Mouse (Mus musculus) left cerebral cortex, adult 2 months (tissue): ENCODE data around the gene Prmt3. TPM values are rescaled to one million over a fixed set of nuclear protein-coding genes. Genes with fewer than 3 reads are reported as not detected.
A peak's percentile ranks its signal among the peaks of the same experiment; 100 is the strongest.

Experiments used
- DNase-seq, 2 experiments: peaks; one replicate each; pipeline ENCODE4 v3.0.0; 2021 to 2022; ENCODE audit warnings: low spot score in 2 of 2, mixed read lengths in 1 of 2; ENCODE audit errors: extremely low spot score in 1 of 2
- H3K27ac ChIP-seq: fragments of 200-600 bp; 2 replicates; pipeline ENCODE4 v1.8.1; 2022
- H3K4me3 ChIP-seq: fragments of 200-600 bp; 2 replicates; pipeline ENCODE4 v1.8.1; 2022
- CTCF ChIP-seq: fragments of 200-600 bp; IDR thresholded peaks from 2 replicates; pipeline ENCODE4 v1.8.1; 2022; ENCODE audit warnings: antibody characterized with exemption, mild to moderate bottlenecking, moderate library complexity
- intact Hi-C: fragments of 180-260 bp; cut with DNase I; formaldehyde crosslinking; loops from one replicate; pipeline ENCODE4 v1.15.1; 2025
- total RNA-seq, 2 experiments: library from RNA; stranded (reverse); gene quantifications; 2 replicates each; pipeline ENCODE4 v1.2.3; 2021

Gene Prmt3
- total RNA-seq, 2 experiments from 2014 or later, result 33.5 to 37.3 TPM

- Histone ChIP-seq H3K4me3 (no peak overlapping the region), H3K27ac (no peak overlapping the region)
- TF ChIP-seq CTCF, result no peak
- intact Hi-C loops, result no loop called here
- no peak for DNase-seq
These were observed 91.5 kb downstream of the Prmt3 start for GRCm38 (mm10) chr7:49869656-49870055.

DNA sequence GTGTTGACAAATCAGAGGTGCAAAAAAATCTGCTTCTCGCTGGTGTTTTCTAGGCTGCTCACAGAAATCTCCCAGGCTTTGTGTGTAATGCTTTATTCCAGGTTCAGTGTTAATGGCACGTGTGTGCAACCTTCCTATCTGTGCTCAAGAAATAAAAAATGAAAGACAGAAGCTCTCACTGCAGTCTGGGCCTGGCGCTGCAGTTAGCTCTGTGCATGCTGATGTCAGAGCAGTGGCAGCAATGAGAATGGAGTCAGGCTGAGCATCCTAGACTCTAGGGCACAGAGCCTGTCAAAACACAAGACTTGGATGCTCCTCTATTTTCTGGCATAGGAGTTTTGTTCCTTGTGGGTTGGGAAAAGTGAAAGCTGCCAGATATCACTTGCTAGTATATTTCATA, 92.1 kb downstream of the Prmt3 start:
- no peak overlapping the region for H3K4me3 ChIP-seq
- intact Hi-C loops, result no loop called here
- TF ChIP-seq CTCF, result no peak
- no peak overlapping the region for H3K27ac ChIP-seq
- no peak for DNase-seq

GRCm38 (mm10) chr7:49877307-49877706, 99.2 kb downstream of the Prmt3 start:
- no peak for DNase-seq
- TF ChIP-seq CTCF, result no peak
- Histone ChIP-seq H3K27ac (no peak overlapping the region), H3K4me3 (no peak overlapping the region)
- intact Hi-C loops, result no loop called here

GRCm38 (mm10) chr7:49879051-49879450, 100.9 kb downstream of the Prmt3 start:
- H3K27ac ChIP-seq, result no peak overlapping the region
- TF ChIP-seq CTCF, result no peak
- no peak for DNase-seq
- intact Hi-C loops, result no loop called here
- H3K4me3 ChIP-seq, result no peak overlapping the region

- DNase-seq, result no peak
- no peak for TF ChIP-seq CTCF
- intact Hi-C loops, result no loop called here
- H3K4me3 ChIP-seq, result no peak overlapping the region
- no peak overlapping the region for H3K27ac ChIP-seq
These were observed 102.0 kb downstream of the Prmt3 start for GRCm38 (mm10) chr7:49879998-49880707.

GRCm38 (mm10) chr7:49882288-49882687, 104.1 kb downstream of the Prmt3 start:
- no peak for DNase-seq
- no peak overlapping the region for H3K4me3 ChIP-seq
- intact Hi-C loops, result no loop called here
- no peak overlapping the region for H3K27ac ChIP-seq
- TF ChIP-seq CTCF, result no peak

GRCm38 (mm10) chr7:49882694-49883389, 104.7 kb downstream of the Prmt3 start:
- intact Hi-C loops, result no loop called here
- TF ChIP-seq CTCF, result peak; percentile 30
- H3K27ac ChIP-seq, result no peak overlapping the region
- DNase-seq, result peak; percentile 21 to 28
- H3K4me3 ChIP-seq, result no peak overlapping the region

- no peak for DNase-seq
- Histone ChIP-seq H3K4me3 (no peak overlapping the region), H3K27ac (no peak overlapping the region)
- intact Hi-C loops, result no loop called here
- TF ChIP-seq CTCF, result no peak
These were observed 109.7 kb downstream of the Prmt3 start for GRCm38 (mm10) chr7:49887776-49888390.

- no peak for TF ChIP-seq CTCF
- Histone ChIP-seq H3K4me3 (no peak overlapping the region), H3K27ac (no peak overlapping the region)
- no peak for DNase-seq
- intact Hi-C loops, result no loop called here
These were observed 116.6 kb downstream of the Prmt3 start for GRCm38 (mm10) chr7:49894786-49895185.

DNA sequence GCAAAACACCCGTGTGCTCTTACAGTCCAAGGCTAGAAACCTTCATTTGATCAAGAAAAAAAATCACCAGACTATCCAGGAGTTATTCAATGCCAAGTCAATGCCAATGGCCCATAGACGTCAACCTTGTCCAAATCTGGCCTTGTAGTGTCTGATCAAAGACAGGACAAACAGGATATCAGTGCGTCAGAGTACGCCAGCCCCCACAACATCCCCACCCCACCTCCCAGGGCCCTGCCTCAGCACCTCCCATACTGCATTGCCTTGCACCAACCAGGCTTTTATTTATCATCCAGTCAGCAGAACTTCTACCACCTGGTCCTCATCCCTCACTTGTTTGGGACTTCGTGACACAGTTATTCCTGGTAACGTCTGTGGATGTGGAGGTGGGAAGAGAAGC, 117.2 kb downstream of the Prmt3 start:
- TF ChIP-seq CTCF, result no peak
- no peak overlapping the region for H3K4me3 ChIP-seq
- no peak overlapping the region for H3K27ac ChIP-seq
- DNase-seq, result no peak
- intact Hi-C loops, result no loop called here

DNA sequence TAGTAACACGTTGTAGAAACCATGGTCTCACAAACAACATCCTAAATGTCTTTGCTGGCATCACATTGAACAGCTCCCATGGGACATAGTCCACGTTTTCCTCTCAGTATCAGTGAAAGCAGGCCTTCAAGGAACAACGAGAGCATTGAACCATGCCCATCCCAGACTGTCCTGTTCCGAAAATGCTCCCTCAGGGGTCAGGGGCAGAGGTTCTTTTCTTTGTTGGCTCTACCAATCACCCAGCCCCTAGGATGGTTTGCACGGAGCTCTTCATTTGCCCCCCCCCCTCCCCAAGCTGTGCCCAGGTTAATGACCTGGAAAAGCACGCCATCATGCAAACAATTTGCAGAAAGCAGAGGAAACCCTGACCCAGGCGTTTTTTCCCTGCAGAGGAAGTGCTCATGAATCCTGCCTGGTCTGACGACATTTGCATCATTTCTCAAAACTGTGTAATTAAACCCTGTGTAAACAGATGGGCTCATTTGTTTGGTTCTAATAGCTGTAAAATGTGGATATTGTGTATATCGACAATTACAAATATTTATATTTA, 123.9 kb downstream of the Prmt3 start:
- Histone ChIP-seq H3K4me3 (no peak overlapping the region), H3K27ac (no peak overlapping the region)
- no peak for TF ChIP-seq CTCF
- DNase-seq, result no peak
- intact Hi-C loops, result loop anchor here (10.0 kb wide), 1 partner anchor 1723 kb away; the partner anchor contains the start of gene Slc17a6
